Mouse (Mus musculus) adrenal gland, postnatal 4 days (tissue): ENCODE measurements around the gene Ucp2. TPM values are rescaled to one million over a fixed set of nuclear protein-coding genes. Genes with fewer than 3 reads are reported as not detected.

Experiments
- DNase-seq, 2 experiments: peaks; one replicate each; pipeline ENCODE4 v3.0.0; 2021 to 2022; ENCODE audit warnings: low spot score in 2 of 2, mixed read lengths in 2 of 2
- long read RNA-seq, 2 experiments: library from polyadenylated mRNA; stranded (forward); transcript quantifications; one replicate each; pipeline ENCODE4 v2.0.0; 2021
- total RNA-seq, 2 experiments: library from RNA; stranded (reverse); gene quantifications; 2 replicates each; pipeline ENCODE4 v1.2.3; 2021

Ucp2 gene
- 100 to 1,000 TPM; 344 to 355 TPM for total RNA-seq
- long read RNA-seq, experiment 1, transcript Ucp2-202 (8 exons, 3,988 nt): major isoform, 62 of 96 reads
- long read RNA-seq, experiment 1, partial matches to known transcripts: 28 of 96 reads
- long read RNA-seq, experiment 1, other reads (novel, unspliced or antisense): 6 of 96 reads
- long read RNA-seq, experiment 2, transcript Ucp2-202 (8 exons, 3,988 nt): major isoform, 103 of 134 reads
- long read RNA-seq, experiment 2, partial matches to known transcripts: 26 of 134 reads
- long read RNA-seq, experiment 2, other reads (novel, unspliced or antisense): 5 of 134 reads

DNA sequence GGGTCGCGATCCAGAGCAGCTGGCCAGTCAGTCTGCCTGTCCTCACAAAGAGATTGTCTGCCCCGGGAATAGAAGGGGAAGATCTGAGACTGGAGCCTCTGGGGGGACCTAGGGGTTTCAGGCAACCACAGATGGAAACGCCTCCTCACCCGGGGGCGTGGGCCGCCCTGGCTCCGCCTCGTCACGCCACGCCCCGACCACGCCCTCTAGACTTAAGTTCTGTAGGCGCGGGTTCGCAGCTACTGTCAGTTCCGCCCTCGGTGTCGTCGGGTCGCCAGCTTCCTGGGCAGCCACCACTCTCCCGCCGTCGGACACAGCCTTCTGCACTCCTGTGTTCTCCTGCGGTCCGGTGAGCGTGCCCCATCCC is at the start of gene Ucp2:
TSS of gene Ucp2 (plus strand) at position 221 of the 367 bp plus-strand sequence.
- DNase-seq: peak; percentile 61 to 73

DNA sequence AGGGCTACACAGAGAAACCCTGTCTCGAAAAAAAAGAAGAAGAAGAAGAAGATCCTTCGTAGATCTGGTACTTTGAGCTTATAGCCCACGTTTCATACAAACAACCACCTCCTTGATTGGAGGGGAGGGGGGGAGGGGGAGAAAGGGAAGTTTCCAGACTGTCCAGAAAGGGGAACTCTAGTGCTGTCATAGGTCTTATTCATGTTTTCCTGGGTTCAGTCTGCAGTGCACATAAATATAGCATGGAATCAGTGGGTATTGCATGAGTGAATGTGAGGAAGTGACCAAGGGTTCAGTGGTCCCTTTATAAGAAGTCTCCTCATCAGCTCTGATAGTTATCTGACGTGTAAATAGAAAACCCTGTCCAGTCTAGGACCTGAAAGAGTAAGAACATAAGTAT is 49.4 kb upstream of the Ucp2 start:
- DNase-seq: no peak

GRCm38 (mm10) chr7:100446271-100446670 is 46.9 kb upstream of the Ucp2 start:
- DNase-seq: no peak

GRCm38 (mm10) chr7:100448530-100448929 is 44.6 kb upstream of the Ucp2 start:
- no peak for DNase-seq

- no peak for DNase-seq
Observed at GRCm38 (mm10) chr7:100448985-100449384, 44.2 kb upstream of the Ucp2 start.

DNA sequence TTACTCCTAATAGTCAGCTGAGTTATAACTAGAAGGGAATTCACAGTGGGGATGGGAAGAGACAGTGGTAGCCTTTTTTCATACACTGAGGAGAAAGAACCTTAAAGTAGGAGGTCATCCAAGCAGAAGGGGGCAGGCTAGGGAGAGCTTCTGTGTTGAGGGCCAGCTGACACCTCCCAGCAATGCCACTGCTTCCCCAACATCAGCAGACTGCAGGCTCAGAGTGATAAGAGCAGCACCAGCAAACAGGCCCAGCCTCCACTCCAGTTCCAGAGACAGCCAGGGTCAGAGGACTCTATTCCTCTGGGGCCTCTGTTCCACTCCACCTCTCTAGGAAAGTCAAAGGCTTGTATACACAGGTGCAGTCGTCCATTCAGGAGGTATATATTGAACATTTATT is 35.0 kb upstream of the Ucp2 start:
- DNase-seq: no peak

- DNase-seq: no peak
Observed at GRCm38 (mm10) chr7:100459862-100460261, 33.3 kb upstream of the Ucp2 start.

- DNase-seq: no peak
Observed at GRCm38 (mm10) chr7:100461621-100462151, 31.5 kb upstream of the Ucp2 start.

DNA sequence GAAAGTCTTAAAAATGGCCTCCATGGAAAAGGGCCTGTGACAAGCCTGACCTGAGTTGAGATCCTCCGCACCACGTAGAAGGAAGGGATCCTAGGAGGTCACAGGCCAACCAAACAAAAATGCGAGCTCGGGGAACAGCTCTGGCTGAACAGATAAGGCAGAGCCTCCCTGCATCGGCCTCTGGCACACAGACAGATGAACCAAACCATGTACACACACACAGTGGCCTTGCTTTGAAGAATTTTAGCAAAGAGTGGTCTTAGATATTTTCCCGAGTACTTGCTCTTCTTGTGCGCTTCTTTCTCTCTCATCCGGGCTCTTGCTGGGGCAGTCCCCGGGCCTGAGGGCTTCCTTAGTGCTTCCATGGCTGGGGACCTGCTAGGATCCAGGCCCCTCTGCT is 29.9 kb upstream of the Ucp2 start:
- DNase-seq: no peak

GRCm38 (mm10) chr7:100463757-100464156 is 29.4 kb upstream of the Ucp2 start:
- DNase-seq: no peak

DNA sequence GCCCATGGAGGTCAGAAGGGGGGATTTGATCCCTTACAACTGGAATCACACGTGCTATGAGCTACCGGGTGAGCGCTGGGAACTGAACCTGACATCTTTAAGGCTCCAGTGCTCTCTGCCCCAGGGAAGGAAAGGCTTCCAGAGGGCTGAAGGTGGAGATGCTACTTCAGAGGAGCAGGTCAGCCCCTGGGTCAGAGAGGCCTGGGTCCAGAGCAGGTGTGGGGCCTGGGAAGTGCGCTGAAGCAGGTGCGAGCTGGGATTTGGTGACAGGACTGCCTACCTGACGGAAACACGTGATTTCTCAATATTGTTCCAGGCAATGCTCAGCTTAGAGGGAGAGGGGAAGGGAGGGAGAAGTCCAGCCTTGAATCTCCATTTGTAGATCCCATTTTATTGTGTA is 28.9 kb upstream of the Ucp2 start:
- DNase-seq: no peak

DNA sequence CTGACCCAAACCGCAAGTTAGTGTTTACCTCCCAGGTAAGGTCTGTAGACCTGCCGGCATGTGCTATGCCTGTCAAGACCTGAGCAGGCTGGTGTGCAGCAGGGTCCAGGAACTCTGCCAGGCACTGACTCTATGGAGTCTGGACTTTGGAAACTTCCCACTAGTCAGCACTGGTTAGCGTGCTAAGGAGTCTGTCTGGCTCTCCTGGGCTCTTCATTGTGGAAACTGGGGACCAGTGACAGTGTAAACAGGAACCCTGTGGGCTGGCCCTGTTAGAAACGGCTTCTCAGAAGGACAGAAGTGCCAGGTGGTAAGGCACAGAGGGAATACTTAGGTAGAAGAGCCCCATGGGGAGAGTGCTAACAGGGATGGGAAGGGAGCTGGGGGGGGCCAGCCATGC is 27.9 kb upstream of the Ucp2 start:
- no peak for DNase-seq

- DNase-seq: peak; percentile 39 to 55
Observed at GRCm38 (mm10) chr7:100465656-100466309, 27.4 kb upstream of the Ucp2 start.

GRCm38 (mm10) chr7:100466781-100467510 is 26.2 kb upstream of the Ucp2 start:
- no peak for DNase-seq

DNA sequence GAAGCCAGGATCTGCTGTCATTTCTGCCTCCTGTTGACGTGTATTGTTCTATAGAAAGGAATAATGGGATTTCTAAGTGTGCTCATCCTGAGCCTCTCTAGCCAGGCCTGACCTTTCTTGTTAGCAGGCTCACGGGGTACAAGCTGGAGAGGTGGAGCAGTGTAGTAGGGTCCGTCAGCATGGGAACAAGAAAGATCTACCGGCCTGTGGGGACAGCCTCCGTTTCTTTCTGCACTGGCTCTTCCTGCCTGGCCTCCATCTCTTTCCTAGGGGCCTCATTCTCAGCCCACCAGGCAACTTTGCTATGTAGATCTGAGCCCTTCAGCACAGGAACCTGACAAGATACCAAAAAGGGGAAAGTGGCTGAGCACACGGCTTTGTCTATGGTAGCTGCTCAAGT is 24.4 kb upstream of the Ucp2 start:
- no peak for DNase-seq

DNA sequence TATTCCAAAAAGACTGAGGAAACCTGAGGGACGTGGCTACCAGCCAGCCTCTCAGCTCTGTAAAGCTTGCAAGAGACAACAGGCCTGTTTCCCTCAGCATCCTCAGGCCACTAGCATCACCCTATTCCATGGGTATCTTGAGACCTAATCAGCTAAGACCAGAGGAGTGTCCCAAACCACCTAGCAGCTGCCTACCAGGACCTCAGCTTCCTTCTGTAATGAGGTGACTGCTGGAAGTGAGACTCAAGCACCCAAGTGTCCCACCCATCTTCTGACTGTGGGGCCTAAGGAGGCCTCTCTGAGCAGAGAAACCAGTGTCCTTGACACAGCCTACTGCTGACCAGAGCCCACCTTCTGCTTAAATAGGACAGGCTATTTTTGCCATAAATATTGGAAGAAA is 23.6 kb upstream of the Ucp2 start:
- no peak for DNase-seq

DNA sequence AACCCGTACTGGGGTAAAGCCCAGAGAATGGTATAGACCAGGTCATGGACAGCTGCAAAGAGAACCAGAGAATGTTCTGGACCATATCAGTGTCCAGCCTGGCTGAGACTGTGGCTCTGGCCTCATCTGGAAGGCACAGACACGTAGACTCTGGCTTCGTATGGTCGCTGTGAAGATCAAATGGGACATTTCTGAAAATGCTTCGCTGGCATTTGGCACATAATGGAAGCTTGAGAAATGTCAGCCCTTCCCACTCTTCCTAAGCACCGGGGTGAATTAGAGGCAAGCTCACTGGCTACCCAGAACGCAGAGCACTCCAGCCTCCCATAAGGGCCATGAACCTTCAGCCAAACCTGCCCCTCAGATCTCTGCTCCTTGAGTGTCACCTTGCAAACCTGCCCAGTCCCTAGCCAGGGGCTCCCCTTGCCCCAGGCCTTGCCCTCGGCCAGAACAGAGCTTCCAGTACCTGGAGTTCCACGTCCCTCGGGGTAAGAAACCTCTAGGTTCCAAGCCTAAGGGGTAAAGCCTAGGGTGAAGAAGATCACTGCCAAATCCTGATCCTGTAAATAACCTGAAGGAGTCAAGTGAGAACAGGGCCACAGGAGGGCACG is 22.2 kb upstream of the Ucp2 start:
- no peak for DNase-seq

- no peak for DNase-seq
Observed at GRCm38 (mm10) chr7:100471407-100471797, 21.7 kb upstream of the Ucp2 start.

GRCm38 (mm10) chr7:100472777-100473176 is 20.4 kb upstream of the Ucp2 start, which contains the start of gene Ucp3:
Gene Ucp3 (plus strand): TSS chr7:100472990.
- DNase-seq: no peak

GRCm38 (mm10) chr7:100473846-100474454 is 19.2 kb upstream of the Ucp2 start:
- no peak for DNase-seq

DNA sequence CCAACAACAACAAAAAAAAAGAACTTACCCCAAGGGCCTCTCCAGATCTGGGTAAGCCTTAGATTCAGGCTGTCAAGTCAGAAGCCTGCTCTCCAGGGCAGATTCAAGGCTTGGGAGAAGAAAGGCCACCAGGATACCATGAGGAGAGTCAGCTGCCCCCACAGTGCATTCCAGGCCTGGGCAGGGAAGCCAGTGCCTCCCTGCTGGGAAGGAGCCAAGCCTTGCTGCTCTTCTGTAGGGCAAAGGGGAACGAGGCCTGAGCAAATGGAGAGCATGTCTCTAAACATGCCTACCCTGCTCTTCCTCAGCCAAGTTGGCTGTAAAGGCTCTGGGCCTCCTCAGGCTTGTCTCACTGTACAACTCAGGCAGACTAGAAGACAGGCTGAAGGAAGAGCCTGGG is 18.5 kb upstream of the Ucp2 start:
- no peak for DNase-seq
